Mouse (Mus musculus) myocyte (in vitro differentiated cells): Measurements from ENCODE around the gene Rreb1. TPM values are rescaled to one million over a fixed set of nuclear protein-coding genes. Genes with fewer than 3 reads are reported as not detected.

Experiments
- H3K27me3 ChIP-seq: one replicate; pipeline ENCODE4 v1.6.1; 2011; ENCODE audit not compliant: control insufficient read depth, insufficient read depth, insufficient read length
- H3K36me3 ChIP-seq: one replicate; pipeline ENCODE4 v1.6.1; 2011; ENCODE audit not compliant: control insufficient read depth, insufficient read depth
- H3K4me2 ChIP-seq: one replicate; pipeline ENCODE4 v1.6.1; 2011; ENCODE audit warnings: low read depth, control low read depth
- H3K4me3 ChIP-seq: one replicate; pipeline ENCODE4 v1.5.1; 2011; ENCODE audit warnings: mild to moderate bottlenecking, control low read depth, moderate library complexity
- H3K79me2 ChIP-seq: one replicate; pipeline ENCODE4 v1.6.1; 2011; ENCODE audit not compliant: control insufficient read depth, insufficient read depth
- H3ac ChIP-seq: one replicate; pipeline ENCODE4 v1.6.1; 2011; ENCODE audit not compliant: control insufficient read depth, insufficient read length
- CEBPB ChIP-seq: IDR thresholded peaks from 2 replicates; pipeline ENCODE4 v1.6.1; 2011; ENCODE audit warnings: mild to moderate bottlenecking, moderate library complexity; ENCODE audit not compliant: poor library complexity, insufficient read depth, severe bottlenecking
- E2F4 ChIP-seq: IDR thresholded peaks from one replicate; pipeline ENCODE4 v1.6.1; 2011; ENCODE audit warnings: mild to moderate bottlenecking, control low read depth, moderate library complexity; ENCODE audit not compliant: insufficient read depth
- MAX ChIP-seq: IDR thresholded peaks from one replicate; pipeline ENCODE4 v1.6.1; 2011; ENCODE audit warnings: low read depth, mild to moderate bottlenecking, control low read depth
- MYOD1 ChIP-seq, 3 experiments: IDR thresholded peaks; one replicate each; pipeline ENCODE4 v1.6.1; 2011; ENCODE audit warnings: control low read depth in 2 of 3, low read depth in 2 of 3, mild to moderate bottlenecking in 2 of 3, moderate library complexity in 1 of 3; ENCODE audit not compliant: insufficient read length in 2 of 3, control insufficient read depth in 1 of 3
- MYOG ChIP-seq, 3 experiments: IDR thresholded peaks; one replicate each; pipeline ENCODE4 v1.6.1; 2011; ENCODE audit warnings: control low read depth in 2 of 3, low read depth in 2 of 3, mild to moderate bottlenecking in 2 of 3; ENCODE audit not compliant: insufficient read length in 2 of 3, control insufficient read depth in 1 of 3, insufficient read depth in 1 of 3
- POLR2A ChIP-seq: IDR thresholded peaks from one replicate; pipeline ENCODE4 v1.6.1; 2011; ENCODE audit warnings: low read depth, mild to moderate bottlenecking, control low read depth, moderate library complexity; ENCODE audit not compliant: insufficient read length
- POLR2AphosphoS2 ChIP-seq: IDR thresholded peaks from one replicate; pipeline ENCODE4 v1.6.1; 2011; ENCODE audit warnings: low read depth, control low read depth; ENCODE audit not compliant: insufficient read length
- REST ChIP-seq: IDR thresholded peaks from one replicate; pipeline ENCODE4 v1.6.1; 2011; ENCODE audit warnings: mild to moderate bottlenecking, control low read depth, moderate library complexity; ENCODE audit not compliant: insufficient read depth, insufficient read length
- SRF ChIP-seq: IDR thresholded peaks from one replicate; pipeline ENCODE4 v1.6.1; 2011; ENCODE audit warnings: low read depth; ENCODE audit not compliant: control insufficient read depth, insufficient read length
- TCF12 ChIP-seq: IDR thresholded peaks from one replicate; pipeline ENCODE4 v1.6.1; 2011; ENCODE audit warnings: mild to moderate bottlenecking, control low read depth; ENCODE audit not compliant: poor library complexity, insufficient read depth, severe bottlenecking
- TCF3 ChIP-seq: IDR thresholded peaks from one replicate; pipeline ENCODE4 v1.6.1; 2011; ENCODE audit warnings: low read depth, control low read depth; ENCODE audit not compliant: insufficient read length
- USF1 ChIP-seq: IDR thresholded peaks from one replicate; pipeline ENCODE4 v1.6.1; 2011; ENCODE audit warnings: low read depth, mild to moderate bottlenecking, control low read depth, moderate library complexity
- polyA plus RNA-seq: library from polyadenylated mRNA; unstranded; fragments of >200 nt; fragmentation: generic; extraction: Trizol; gene quantifications from one replicate; pipeline ENCODE4 v1.2.1, GENCODE M21; 2012; ENCODE audit warnings: missing spikeins

Gene Rreb1
- polyA plus RNA-seq, result 19.7 TPM

DNA sequence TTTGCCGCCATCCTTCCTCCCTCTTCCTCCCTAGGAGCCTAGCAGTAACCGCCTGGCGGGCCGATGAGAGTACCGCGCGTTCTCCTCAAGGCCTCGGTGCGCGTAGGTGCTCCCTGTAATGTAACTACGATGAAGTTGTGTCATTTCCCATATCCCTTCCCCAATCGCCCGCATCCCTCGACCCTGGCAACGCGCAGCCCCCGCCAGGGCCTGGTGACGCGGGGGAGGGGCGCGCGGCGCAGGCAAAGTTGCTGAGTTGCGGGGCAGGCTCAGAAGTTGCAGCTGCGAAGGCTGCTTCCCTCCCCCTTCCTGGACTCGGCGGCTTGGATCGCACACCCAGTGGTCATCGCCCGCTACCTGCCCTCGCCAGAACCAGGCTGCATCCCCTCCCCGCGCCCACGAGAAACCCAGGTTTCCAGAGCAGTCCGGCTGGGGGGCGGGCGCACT lies at the start of gene Rreb1:
TSS of gene Rreb1 (plus strand) at position 254 of the 447 bp plus-strand sequence.
- peak within 1 kb of the TSS; percentile 65 for H3K4me2 ChIP-seq
- H3ac ChIP-seq, result peak within 1 kb of the TSS; percentile 8
- TF ChIP-seq POLR2A (peak; percentile 56), USF1 (no peak), TCF3 (no peak), POLR2AphosphoS2 (peak; percentile 72), E2F4 (no peak), MYOD1 (IDR thresholded peaks at IDR 0.05; ENCODE audit: control insufficient read depth in 1 of 3, insufficient read length in 2 of 3, low read depth in 2 of 3) (peak in 2 of 3 experiments; percentile 24 to 54), MAX (no peak), SRF (no peak), TCF12 (no peak), MYOG (IDR thresholded peaks at IDR 0.05; ENCODE audit: control insufficient read depth in 1 of 3, insufficient read depth in 1 of 3, insufficient read length in 2 of 3, low read depth in 2 of 3) (peak in 2 of 3 experiments; percentile 31 to 63)
- no peaks in the 10 kb centered on the region for H3K79me2 ChIP-seq
- H3K27me3 ChIP-seq, result no peaks in the 10 kb centered on the region
- H3K4me3 ChIP-seq, result peak within 1 kb of the TSS; percentile 32
- no peaks in the 10 kb centered on the region for H3K36me3 ChIP-seq

DNA sequence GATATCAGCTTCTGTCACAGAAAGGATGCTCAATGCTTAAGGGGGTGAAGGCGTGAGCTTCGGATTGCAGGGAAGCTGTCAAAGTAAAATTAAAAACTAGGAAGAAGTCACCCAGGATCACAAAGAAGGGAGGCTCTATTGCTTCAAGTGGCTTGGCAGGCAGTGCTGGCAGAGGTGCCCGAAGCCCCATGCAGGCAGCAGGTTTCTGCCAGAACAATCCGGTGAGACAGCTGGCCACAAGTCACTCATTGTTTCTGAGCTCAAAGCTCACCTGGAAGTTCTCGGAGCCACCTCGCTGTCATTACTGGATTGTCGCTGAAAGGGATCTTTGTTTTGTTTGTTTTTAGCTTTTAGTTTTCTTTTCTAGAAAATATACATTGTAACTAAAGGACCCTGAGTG lies 49.6 kb upstream of the Rreb1 start:
- TF ChIP-seq E2F4 (no peak), POLR2AphosphoS2 (no peak), MYOG (IDR thresholded peaks at IDR 0.05; ENCODE audit: control insufficient read depth in 1 of 3, insufficient read depth in 1 of 3, insufficient read length in 2 of 3, low read depth in 2 of 3) (no peak), MYOD1 (IDR thresholded peaks at IDR 0.05; ENCODE audit: control insufficient read depth in 1 of 3, insufficient read length in 2 of 3, low read depth in 2 of 3) (no peak), TCF12 (no peak), REST (no peak), MAX (no peak), POLR2A (no peak), SRF (no peak), USF1 (no peak), TCF3 (no peak), CEBPB (no peak)
- Histone ChIP-seq H3K4me3 (no peak overlapping the region), H3K4me2 (no peak overlapping the region)

DNA sequence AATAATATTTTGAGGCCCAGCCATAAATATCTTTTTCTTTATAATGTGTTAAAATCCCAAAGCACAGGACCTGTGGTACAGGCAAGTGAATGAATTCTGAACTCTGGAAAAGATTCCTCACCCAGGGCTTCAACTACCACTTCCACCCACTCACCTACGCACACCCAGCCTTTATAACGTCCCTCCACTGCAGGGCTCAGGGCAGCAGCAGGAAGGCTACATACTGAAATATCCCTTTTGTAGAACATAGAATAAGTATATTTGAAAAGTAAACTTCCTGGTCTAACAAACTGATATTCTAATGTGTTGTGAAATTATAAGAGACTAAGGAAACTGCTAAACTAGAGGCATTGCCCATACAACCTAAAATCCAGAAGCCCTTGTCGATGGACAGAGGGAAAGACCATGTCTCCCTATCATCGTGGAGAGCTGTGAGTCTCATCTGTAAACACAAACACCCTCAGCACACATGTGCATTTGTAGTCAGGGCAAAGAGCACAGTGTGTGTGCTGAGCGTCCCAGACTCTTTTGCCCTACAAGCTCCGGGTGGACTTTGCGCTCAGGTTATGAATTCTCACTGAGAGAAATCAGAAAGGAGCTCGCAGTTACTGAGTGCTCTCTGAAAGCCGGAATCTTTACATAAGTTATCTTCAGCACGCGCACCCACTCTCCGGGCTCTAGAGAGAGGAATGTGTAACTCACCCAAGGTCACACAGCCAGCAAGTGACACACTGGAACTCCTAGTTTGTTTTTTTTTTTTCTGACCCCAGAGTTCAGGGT lies 46.1 kb upstream of the Rreb1 start:
- no peaks in the 10 kb centered on the region for H3K27me3 ChIP-seq
- H3K36me3 ChIP-seq, result no peaks in the 10 kb centered on the region
- TF ChIP-seq MYOG (IDR thresholded peaks at IDR 0.05; ENCODE audit: control insufficient read depth in 1 of 3, insufficient read depth in 1 of 3, insufficient read length in 2 of 3, low read depth in 2 of 3) (no peak), SRF (no peak), MAX (no peak), POLR2AphosphoS2 (no peak), USF1 (no peak), TCF3 (no peak), CEBPB (no peak), MYOD1 (IDR thresholded peaks at IDR 0.05; ENCODE audit: control insufficient read depth in 1 of 3, insufficient read length in 2 of 3, low read depth in 2 of 3) (no peak), E2F4 (no peak), POLR2A (no peak), TCF12 (no peak), REST (no peak)
- no peak overlapping the region for H3K4me3 ChIP-seq
- H3ac ChIP-seq, result no peak overlapping the region
- no peaks in the 10 kb centered on the region for H3K79me2 ChIP-seq
- no peak overlapping the region for H3K4me2 ChIP-seq

More for the DNA sequence above, 49.6 kb upstream of the Rreb1 start:
- H3K36me3 ChIP-seq, result no peaks in the 10 kb centered on the region
- H3K27me3 ChIP-seq, result no peaks in the 10 kb centered on the region
- no peak overlapping the region for H3ac ChIP-seq
- H3K79me2 ChIP-seq, result no peaks in the 10 kb centered on the region

DNA sequence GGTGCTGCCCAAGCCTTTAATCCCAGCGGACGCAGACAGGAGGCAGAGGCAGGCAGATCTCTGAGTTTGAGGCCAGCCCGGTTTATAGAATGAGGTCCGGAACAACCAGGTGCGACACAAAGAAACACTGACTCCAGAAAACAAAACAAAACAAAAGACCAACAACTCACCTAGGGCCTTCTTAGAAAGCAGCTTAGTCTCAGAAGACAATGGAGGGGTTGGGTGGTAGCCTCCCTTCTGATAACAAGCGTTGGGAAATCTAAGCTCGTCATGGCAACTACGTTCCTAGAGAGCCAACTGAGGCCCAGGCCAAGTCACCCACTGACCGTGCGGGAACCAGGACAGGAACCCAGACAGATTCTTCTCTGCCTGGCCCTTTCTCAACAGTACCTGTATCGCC lies 43.7 kb upstream of the Rreb1 start:
- Histone ChIP-seq H3K79me2 (no peaks in the 10 kb centered on the region), H3K4me3 (no peak overlapping the region), H3ac (no peak overlapping the region), H3K36me3 (no peaks in the 10 kb centered on the region), H3K27me3 (no peaks in the 10 kb centered on the region), H3K4me2 (no peak overlapping the region)
- TF ChIP-seq E2F4, result no peak

DNA sequence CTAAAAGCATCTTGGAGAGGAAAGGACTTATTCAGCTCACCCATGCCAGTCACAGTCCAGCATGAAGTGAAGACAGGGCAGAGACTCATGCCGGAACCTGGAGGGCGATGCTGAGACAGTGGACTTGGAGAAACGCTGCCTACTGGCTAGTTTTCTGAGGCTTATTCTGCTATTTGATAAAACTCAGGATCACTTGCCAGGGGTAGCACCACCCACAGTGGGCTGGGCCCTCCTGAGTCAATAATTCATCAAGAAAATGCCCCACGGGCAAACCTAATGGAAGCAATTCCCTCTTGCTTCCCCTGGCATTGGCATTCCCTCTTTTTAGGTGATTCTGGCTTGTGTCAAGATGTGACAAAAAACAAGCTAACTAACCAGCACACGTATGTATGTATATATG lies 38.1 kb upstream of the Rreb1 start:
- Histone ChIP-seq H3K4me3 (no peak overlapping the region), H3ac (no peak overlapping the region), H3K79me2 (no peaks in the 10 kb centered on the region), H3K4me2 (no peak overlapping the region), H3K36me3 (no peaks in the 10 kb centered on the region), H3K27me3 (no peaks in the 10 kb centered on the region)
- TF ChIP-seq MAX (no peak), POLR2AphosphoS2 (no peak), TCF12 (no peak), POLR2A (no peak), USF1 (no peak), TCF3 (no peak), SRF (no peak), E2F4 (no peak), MYOG (IDR thresholded peaks at IDR 0.05; ENCODE audit: control insufficient read depth in 1 of 3, insufficient read depth in 1 of 3, insufficient read length in 2 of 3, low read depth in 2 of 3) (no peak), MYOD1 (IDR thresholded peaks at IDR 0.05; ENCODE audit: control insufficient read depth in 1 of 3, insufficient read length in 2 of 3, low read depth in 2 of 3) (no peak), REST (no peak), CEBPB (no peak)
